Mouse (Mus musculus) heart, adult 2 months (tissue): ENCODE data around the gene Zfp648.

Source experiments
- CTCF ChIP-seq: fragments of 200-600 bp; IDR thresholded peaks from 2 replicates; pipeline ENCODE4 v1.8.1; 2022; ENCODE audit warnings: antibody characterized with exemption, mild to moderate bottlenecking, moderate library complexity
- EP300 ChIP-seq: fragments of 200-500 bp; IDR thresholded peaks from 2 replicates; pipeline ENCODE4 v1.6.1; 2011; ENCODE audit warnings: low read depth, low read length, control low read depth; ENCODE audit not compliant: insufficient read depth
- POLR2A ChIP-seq: fragments of 200-500 bp; IDR thresholded peaks from 2 replicates; pipeline ENCODE4 v1.6.1; 2011; ENCODE audit warnings: mild to moderate bottlenecking, low read depth, low read length, control low read depth; ENCODE audit not compliant: insufficient read depth

DNA sequence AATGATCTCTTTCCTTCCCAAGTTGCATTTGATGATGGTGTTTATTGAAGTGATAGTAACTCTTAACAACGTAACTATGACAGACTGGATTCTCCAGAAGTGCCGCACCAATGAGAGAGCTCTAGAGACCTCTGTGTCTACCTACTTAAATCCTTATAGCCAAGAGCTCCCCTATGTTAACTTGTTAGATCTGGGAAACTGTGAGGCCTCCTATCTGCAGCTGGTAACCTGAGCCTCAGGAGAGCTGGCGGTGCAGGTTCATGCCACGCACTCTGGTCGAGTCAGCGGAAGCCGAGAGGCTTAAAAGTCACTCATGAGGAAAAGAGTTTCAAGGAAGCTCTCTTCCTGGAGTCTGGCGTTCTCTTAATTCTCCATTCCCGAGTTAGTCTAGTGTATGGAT is 33.8 kb downstream of the Zfp648 start:
- TF ChIP-seq EP300 (no peak), CTCF (no peak), POLR2A (no peak)
